Mouse (Mus musculus): ENCODE results near the gene Clp1. TPM values are rescaled to one million over a fixed set of nuclear protein-coding genes. Genes with fewer than 3 reads are reported as not detected.

Clp1 gene
- polyA plus RNA-seq, 1 experiment from 2014 or later, result 57.3 TPM

DNA sequence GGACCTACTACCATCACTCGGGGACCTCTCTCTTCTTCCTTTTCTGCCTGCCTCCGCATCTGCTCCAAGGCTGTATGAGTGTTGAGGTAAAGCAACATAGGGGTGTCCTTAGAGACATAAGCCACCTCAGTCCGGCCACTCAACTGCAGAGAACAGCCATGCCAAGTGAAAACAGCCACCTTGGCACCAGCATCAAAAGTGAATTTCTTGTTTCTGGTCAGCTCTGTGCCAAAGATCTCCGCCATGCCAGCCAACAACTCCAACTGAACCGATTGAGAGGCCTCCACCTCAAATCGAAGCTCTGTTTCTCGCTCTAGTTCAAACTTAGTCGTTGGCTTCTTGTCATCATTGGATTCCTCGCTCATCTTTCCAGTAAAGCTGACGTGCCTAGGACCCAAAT is 1.4 kb downstream of the Clp1 start:
- no peak overlapping the region; the same call in 1 of the 2 replicates for H3K4me3 ChIP-seq (ENCODE audit: low read depth, low read length)
- no peak for ATAC-seq (ENCODE audit: insufficient number of reproducible peaks, low FRiP score, low TSS enrichment, low read depth)

DNA sequence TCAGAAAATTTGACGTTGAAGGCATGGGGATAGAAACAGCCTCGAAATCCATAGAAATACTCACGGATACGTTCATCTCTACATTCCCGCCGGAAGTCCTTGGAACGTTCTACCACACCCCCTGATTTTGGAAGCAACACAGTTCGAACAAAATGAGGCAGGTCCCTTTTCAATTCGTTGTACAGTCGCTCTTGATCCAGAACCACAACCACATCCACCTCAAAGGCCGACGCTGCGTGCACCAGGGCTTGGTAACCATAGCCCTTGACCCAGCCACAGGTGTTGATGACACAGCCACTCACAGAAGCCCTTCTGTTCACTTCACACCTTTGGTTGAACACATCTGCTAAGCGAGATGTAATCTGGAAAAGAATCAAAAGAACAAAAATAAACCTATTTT is 3.3 kb downstream of the Clp1 start:
- H3K4me3 ChIP-seq (ENCODE audit: low read depth, low read length), result no peak overlapping the region
- no peaks in the 10 kb centered on the region for H3K4me1 ChIP-seq (ENCODE audit: control insufficient read depth, insufficient read depth, low read length)
- no peaks in the 10 kb centered on the region for H3K27me3 ChIP-seq (ENCODE audit: control insufficient read depth, insufficient read depth, low read length)
- H3K27ac ChIP-seq (replicated peaks; ENCODE audit: low read depth, low read length), result no peak overlapping the region
- no peaks in the 10 kb centered on the region for H3K9me3 ChIP-seq (ENCODE audit: control insufficient read depth, low read length)
- ATAC-seq (ENCODE audit: insufficient number of reproducible peaks, low FRiP score, low TSS enrichment, low read depth) (no peak), DNase-seq (ENCODE audit: low spot score) (no peak)
- no peak overlapping the region for H3K9ac ChIP-seq (ENCODE audit: low read length)
- no peak overlapping the region for H3K4me2 ChIP-seq (ENCODE audit: low read depth, severe bottlenecking)
- peaks cover 8% of the 10 kb centered on the region; the same call in 1 of the 2 replicates for H3K36me3 ChIP-seq (ENCODE audit: control insufficient read depth, insufficient read depth, low read length)
- whole genome bisulfite sequencing, result 96% methylated on average over 14 of the region's 14 CpGs

More for the DNA sequence above, 1.4 kb downstream of the Clp1 start:
- Histone ChIP-seq H3K27ac (replicated peaks; ENCODE audit: low read depth, low read length) (no peak overlapping the region), H3K9me3 (ENCODE audit: control insufficient read depth, low read length) (no peaks in the 10 kb centered on the region), H3K36me3 (ENCODE audit: control insufficient read depth, insufficient read depth, low read length) (peaks cover 8% of the 10 kb centered on the region; the same call in 1 of the 2 replicates), H3K4me2 (ENCODE audit: low read depth, severe bottlenecking) (peak overlapping the region; percentile 85; the same call in 1 of the 2 replicates), H3K9ac (ENCODE audit: low read length) (no peak overlapping the region), H3K27me3 (ENCODE audit: control insufficient read depth, insufficient read depth, low read length) (no peaks in the 10 kb centered on the region), H3K4me1 (ENCODE audit: control insufficient read depth, insufficient read depth, low read length) (no peaks in the 10 kb centered on the region)
- 96% methylated on average over 10 of the region's 10 CpGs for WGBS
- DNase-seq (ENCODE audit: low spot score), result no peak

DNA sequence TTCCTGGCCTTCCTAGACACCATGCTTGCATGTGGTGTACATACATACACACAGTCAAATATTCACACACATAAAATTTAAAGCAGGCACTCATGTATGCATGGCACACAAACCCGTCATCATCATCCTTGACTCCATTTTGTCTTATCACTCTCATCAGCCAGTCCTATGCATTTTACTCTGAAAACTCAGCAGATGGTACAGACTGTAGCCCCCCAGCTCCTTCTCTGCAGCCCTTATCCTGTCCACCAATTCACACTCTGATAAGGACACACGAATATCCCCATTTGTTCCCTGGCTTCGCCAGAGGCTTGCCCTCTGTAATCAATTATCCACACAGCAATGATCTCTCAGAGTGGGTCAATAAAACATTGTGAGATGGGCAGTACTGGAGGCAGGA is 6.0 kb downstream of the Clp1 start:
- H3K4me2 ChIP-seq (ENCODE audit: low read depth, severe bottlenecking), result no peak overlapping the region
- ATAC-seq (ENCODE audit: insufficient number of reproducible peaks, low FRiP score, low TSS enrichment, low read depth) (no peak), DNase-seq (ENCODE audit: low spot score) (no peak)
- no peaks in the 10 kb centered on the region for H3K27me3 ChIP-seq (ENCODE audit: control insufficient read depth, insufficient read depth, low read length)
- peaks cover 8% of the 10 kb centered on the region; the same call in 1 of the 2 replicates for H3K36me3 ChIP-seq (ENCODE audit: control insufficient read depth, insufficient read depth, low read length)
- H3K4me3 ChIP-seq (ENCODE audit: low read depth, low read length), result no peak overlapping the region
- 82% methylated on average over 3 of the region's 3 CpGs for WGBS
- no peak overlapping the region for H3K9ac ChIP-seq (ENCODE audit: low read length)
- no peaks in the 10 kb centered on the region for H3K4me1 ChIP-seq (ENCODE audit: control insufficient read depth, insufficient read depth, low read length)
- H3K9me3 ChIP-seq (ENCODE audit: control insufficient read depth, low read length), result no peaks in the 10 kb centered on the region
- H3K27ac ChIP-seq (replicated peaks; ENCODE audit: low read depth, low read length), result no peak overlapping the region

DNA sequence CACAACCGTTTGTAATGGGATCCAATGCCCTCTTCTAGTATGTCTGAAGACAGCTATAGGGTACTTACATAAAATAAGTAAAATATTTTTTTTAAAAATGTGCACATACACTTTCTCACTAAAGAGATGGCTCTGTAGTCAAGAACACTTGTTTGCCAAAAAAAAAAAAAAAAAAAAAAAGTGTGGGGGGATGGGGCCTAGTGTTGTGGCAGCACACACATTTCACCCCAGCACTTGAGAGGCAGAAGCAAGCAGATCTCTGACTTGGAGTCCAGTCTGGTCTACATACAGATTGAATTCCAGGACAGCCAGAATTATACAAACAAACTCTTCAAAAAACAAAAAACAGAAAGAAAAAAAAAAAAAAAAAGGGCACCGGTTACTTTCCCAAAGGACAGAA is 6.4 kb downstream of the Clp1 start:
- H3K4me1 ChIP-seq (ENCODE audit: control insufficient read depth, insufficient read depth, low read length), result no peaks in the 10 kb centered on the region
- H3K9ac ChIP-seq (ENCODE audit: low read length), result no peak overlapping the region
- ATAC-seq (ENCODE audit: insufficient number of reproducible peaks, low FRiP score, low TSS enrichment, low read depth), result no peak
- no peak overlapping the region for H3K4me2 ChIP-seq (ENCODE audit: low read depth, severe bottlenecking)
- H3K4me3 ChIP-seq (ENCODE audit: low read depth, low read length), result no peak overlapping the region
- no peaks in the 10 kb centered on the region for H3K27me3 ChIP-seq (ENCODE audit: control insufficient read depth, insufficient read depth, low read length)
- H3K27ac ChIP-seq (replicated peaks; ENCODE audit: low read depth, low read length), result no peak overlapping the region
- no peaks in the 10 kb centered on the region for H3K9me3 ChIP-seq (ENCODE audit: control insufficient read depth, low read length)
- peaks cover 7% of the 10 kb centered on the region; the same call in 1 of the 2 replicates for H3K36me3 ChIP-seq (ENCODE audit: control insufficient read depth, insufficient read depth, low read length)
- DNase-seq (ENCODE audit: low spot score), result no peak
- 92% methylated on average over 2 of the region's 2 CpGs for WGBS

DNA sequence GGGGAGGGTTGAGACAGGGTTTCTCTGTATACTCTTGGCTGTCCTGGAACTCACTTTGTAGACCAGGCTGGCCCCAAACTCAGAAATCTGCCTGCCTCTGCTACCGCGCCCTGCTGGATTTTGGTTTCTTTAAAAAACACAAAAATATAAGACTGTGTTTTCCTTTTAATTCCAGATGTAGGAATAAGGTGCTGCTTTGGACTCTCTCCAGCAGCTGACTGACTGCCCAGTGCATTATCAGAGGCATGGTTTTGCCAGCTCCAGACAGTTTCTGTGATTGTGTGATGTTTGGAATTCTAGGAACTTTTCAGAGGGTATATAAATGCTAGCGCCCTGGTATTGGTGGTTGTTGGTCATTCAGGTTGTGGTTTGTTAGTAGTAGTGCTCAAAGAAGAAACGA is 9.8 kb downstream of the Clp1 start:
- Histone ChIP-seq H3K27me3 (ENCODE audit: control insufficient read depth, insufficient read depth, low read length) (no peaks in the 10 kb centered on the region), H3K9me3 (ENCODE audit: control insufficient read depth, low read length) (no peaks in the 10 kb centered on the region), H3K4me1 (ENCODE audit: control insufficient read depth, insufficient read depth, low read length) (0 out of 2 replicates have a peak, but pooled peaks cover 3% of the 10 kb centered on the region), H3K27ac (replicated peaks; ENCODE audit: low read depth, low read length) (no peak overlapping the region), H3K36me3 (ENCODE audit: control insufficient read depth, insufficient read depth, low read length) (peaks cover 3% of the 10 kb centered on the region; the same call in 1 of the 2 replicates), H3K4me3 (ENCODE audit: low read depth, low read length) (no peak overlapping the region), H3K4me2 (ENCODE audit: low read depth, severe bottlenecking) (no peak overlapping the region), H3K9ac (ENCODE audit: low read length) (no peak overlapping the region)
- DNase-seq (ENCODE audit: low spot score), result no peak
- no peak for ATAC-seq (ENCODE audit: insufficient number of reproducible peaks, low FRiP score, low TSS enrichment, low read depth)
- 99% methylated on average over 4 of the region's 4 CpGs for WGBS

DNA sequence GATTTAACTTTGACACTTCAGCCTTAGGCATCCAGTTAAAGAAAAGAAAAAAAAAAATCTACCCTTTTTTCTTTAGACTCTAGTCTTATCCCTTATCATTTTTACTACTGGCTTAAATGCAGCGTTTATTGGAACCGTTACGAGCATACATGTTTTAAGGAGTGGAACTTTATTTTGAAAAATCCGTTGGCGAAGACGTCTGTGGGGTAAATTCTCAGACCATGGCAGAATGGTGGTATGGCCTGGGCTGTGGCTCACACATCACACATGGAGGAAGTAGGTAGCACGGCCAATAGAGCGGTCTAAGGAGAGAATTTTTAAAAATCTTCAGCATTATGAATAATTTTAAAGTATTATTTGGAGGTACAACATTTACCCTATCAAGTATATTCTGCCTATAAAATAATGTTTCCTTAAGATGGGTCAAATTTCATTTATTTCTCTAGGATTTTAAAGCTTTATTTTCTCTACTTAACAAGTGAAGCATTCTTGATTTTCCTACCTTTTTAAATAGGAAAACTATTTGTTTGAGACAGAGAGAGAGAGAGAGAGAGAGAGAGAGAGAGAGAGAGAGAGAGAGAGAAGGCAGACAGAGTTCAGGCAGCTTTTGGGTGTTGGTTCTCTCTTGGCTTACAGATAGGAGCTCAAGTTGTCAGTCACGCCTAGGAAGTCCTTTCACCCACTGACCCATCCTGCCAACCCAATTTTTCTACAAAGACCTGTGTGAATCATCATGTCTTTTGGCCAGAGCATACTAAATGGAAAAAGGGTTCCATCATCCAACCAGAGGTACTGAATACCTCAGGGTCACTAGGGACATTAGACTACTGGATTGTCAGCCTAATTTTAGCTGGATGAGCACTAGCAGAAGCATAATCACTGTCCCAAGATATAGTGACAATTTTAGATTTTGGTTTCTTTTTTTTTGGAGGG is 10.5 kb downstream of the Clp1 start:
- no peak overlapping the region; the same call in 1 of the 2 replicates for H3K27ac ChIP-seq (replicated peaks; ENCODE audit: low read depth, low read length)
- H3K4me1 ChIP-seq (ENCODE audit: control insufficient read depth, insufficient read depth, low read length), result 0 out of 2 replicates have a peak, but pooled peaks cover 3% of the 10 kb centered on the region
- ATAC-seq (ENCODE audit: insufficient number of reproducible peaks, low FRiP score, low TSS enrichment, low read depth) (no peak), DNase-seq (ENCODE audit: low spot score) (no peak)
- no peak overlapping the region; the same call in 1 of the 2 replicates for H3K9ac ChIP-seq (ENCODE audit: low read length)
- H3K36me3 ChIP-seq (ENCODE audit: control insufficient read depth, insufficient read depth, low read length), result peaks cover 3% of the 10 kb centered on the region; the same call in 1 of the 2 replicates
- peak overlapping the region; percentile 60 for H3K4me2 ChIP-seq (ENCODE audit: low read depth, severe bottlenecking)
- no peaks in the 10 kb centered on the region for H3K27me3 ChIP-seq (ENCODE audit: control insufficient read depth, insufficient read depth, low read length)
- no peaks in the 10 kb centered on the region for H3K9me3 ChIP-seq (ENCODE audit: control insufficient read depth, low read length)
- WGBS, result 37% methylated on average over 9 of the region's 9 CpGs
- peak overlapping the region; percentile 90 for H3K4me3 ChIP-seq (ENCODE audit: low read depth, low read length)

DNA sequence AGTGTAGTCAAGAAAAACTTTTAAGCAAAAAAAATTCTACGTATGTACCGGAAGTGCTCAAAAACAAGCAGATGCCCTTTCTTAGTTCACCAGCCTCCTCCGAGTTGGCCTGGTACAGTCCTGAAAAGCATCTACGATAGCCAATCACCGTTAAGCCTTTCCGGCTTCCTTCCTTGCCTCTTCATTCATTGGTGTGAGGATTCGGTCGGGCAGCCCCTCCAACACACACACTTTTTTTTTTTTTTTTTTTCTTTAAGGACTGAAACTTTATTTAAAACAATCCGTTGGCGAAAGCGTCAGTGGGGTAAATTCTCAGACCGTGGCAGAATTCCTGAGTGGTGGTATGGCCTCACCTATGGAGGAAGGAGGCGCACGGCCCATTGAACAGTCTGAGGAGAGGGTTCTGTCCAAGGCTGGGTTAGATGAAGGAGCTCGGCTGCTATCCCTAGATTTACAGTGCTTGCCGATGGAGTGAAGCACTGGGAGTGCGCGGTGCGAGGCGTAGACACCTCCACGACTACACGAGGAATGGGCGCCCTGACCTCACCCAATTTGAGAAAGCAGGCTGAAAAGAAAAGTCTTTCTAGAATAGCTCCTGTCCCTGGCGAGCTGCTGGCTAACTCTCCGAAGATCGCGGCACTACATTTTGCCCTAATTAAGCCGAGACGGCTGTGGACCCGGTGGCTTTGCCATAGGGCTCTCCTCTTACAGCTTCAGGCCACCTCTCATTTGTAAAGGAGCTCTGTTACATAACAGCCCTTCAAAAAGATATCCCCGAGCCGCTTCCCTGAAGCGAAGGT is 11.4 kb downstream of the Clp1 start:
- under 1% methylated on average over 33 of the region's 33 CpGs for WGBS
- Histone ChIP-seq H3K4me3 (ENCODE audit: low read depth, low read length) (peak overlapping the region; percentile 90), H3K4me1 (ENCODE audit: control insufficient read depth, insufficient read depth, low read length) (0 out of 2 replicates have a peak, but pooled peaks cover 3% of the 10 kb centered on the region), H3K27ac (replicated peaks; ENCODE audit: low read depth, low read length) (peak overlapping the region; percentile 96), H3K9ac (ENCODE audit: low read length) (peak overlapping the region; percentile 86), H3K9me3 (ENCODE audit: control insufficient read depth, low read length) (no peaks in the 10 kb centered on the region), H3K36me3 (ENCODE audit: control insufficient read depth, insufficient read depth, low read length) (no peaks in the 10 kb centered on the region), H3K27me3 (ENCODE audit: control insufficient read depth, insufficient read depth, low read length) (no peaks in the 10 kb centered on the region), H3K4me2 (ENCODE audit: low read depth, severe bottlenecking) (peak overlapping the region; percentile 60)
- DNase-seq (ENCODE audit: low spot score) (no peak), ATAC-seq (ENCODE audit: insufficient number of reproducible peaks, low FRiP score, low TSS enrichment, low read depth) (peak; percentile 96)
